Mouse (Mus musculus): ENCODE results near the gene Olfr193. TPM values are rescaled to one million over a fixed set of nuclear protein-coding genes. Genes with fewer than 3 reads are reported as not detected.
"Not testable (repeated sequence)": the region's sequence is repeated elsewhere in the genome, so short reads cannot be mapped to it uniquely, and the experiment has no call there.

Gene Olfr193
- total and polyA plus RNA-seq, 2 experiments from 2014 or later = not detected

- 86% methylated on average over 2 of the region's 2 CpGs for WGBS
- no peak for DNase-seq (ENCODE audit: low spot score)
- H3K4me2 ChIP-seq (ENCODE audit: low read depth, low read length) = no peak overlapping the region
- no peaks in the 10 kb centered on the region for H3K27me3 ChIP-seq (ENCODE audit: insufficient read depth, low read length)
- no peak overlapping the region for H3K4me3 ChIP-seq (ENCODE audit: low read length)
- no peak overlapping the region for H3K9ac ChIP-seq (replicated peaks; ENCODE audit: low read length)
- no peaks in the 10 kb centered on the region for H3K9me3 ChIP-seq (ENCODE audit: low read length)
- H3K36me3 ChIP-seq (ENCODE audit: insufficient read depth, low read length) = no peaks in the 10 kb centered on the region
- H3K4me1 ChIP-seq (ENCODE audit: insufficient read depth, low read length) = no peaks in the 10 kb centered on the region
- no peak overlapping the region for H3K27ac ChIP-seq
- TF ChIP-seq CTCF (IDR thresholded peaks at IDR 0.05; ENCODE audit: low read depth) = no peak
- ATAC-seq = no peak
Measured at GRCm38 (mm10) chr16:59105312-59105711, 6.4 kb downstream of the Olfr193 start.

- H3K4me2 ChIP-seq (ENCODE audit: low read depth, low read length); H3K9me3 ChIP-seq (ENCODE audit: low read length); H3K9ac ChIP-seq (replicated peaks; ENCODE audit: low read length); H3K27me3 ChIP-seq (ENCODE audit: insufficient read depth, low read length); H3K4me1 ChIP-seq (ENCODE audit: insufficient read depth, low read length); DNase-seq (ENCODE audit: low spot score); H3K36me3 ChIP-seq (ENCODE audit: insufficient read depth, low read length); H3K27ac ChIP-seq; H3K4me3 ChIP-seq (ENCODE audit: low read length); ATAC-seq: not testable (repeated sequence)
- 39% methylated on average over 1 of the region's 1 CpGs for WGBS
Measured at GRCm38 (mm10) chr16:59089722-59090121, 22.0 kb downstream of the Olfr193 start, which contains the start of gene Olfr191. Gene Olfr191, minus strand, starts transcription at chr16:59089822.

- H3K27ac ChIP-seq; H3K9ac ChIP-seq (replicated peaks; ENCODE audit: low read length); H3K4me2 ChIP-seq (ENCODE audit: low read depth, low read length); H3K4me1 ChIP-seq (ENCODE audit: insufficient read depth, low read length); H3K36me3 ChIP-seq (ENCODE audit: insufficient read depth, low read length); DNase-seq (ENCODE audit: low spot score); ATAC-seq; H3K27me3 ChIP-seq (ENCODE audit: insufficient read depth, low read length); H3K9me3 ChIP-seq (ENCODE audit: low read length); H3K4me3 ChIP-seq (ENCODE audit: low read length): not testable (repeated sequence)
- WGBS = 77% methylated on average over 2 of the region's 2 CpGs
Measured at GRCm38 (mm10) chr16:59081113-59081512, 30.6 kb downstream of the Olfr193 start.

GRCm38 (mm10) chr16:59077905-59078304 is 33.8 kb downstream of the Olfr193 start, which contains the start of gene Olfr190:
Gene Olfr190, minus strand, starts transcription at chr16:59078005.
- Histone ChIP-seq H3K9me3 (ENCODE audit: low read length) (no peaks in the 10 kb centered on the region), H3K4me1 (ENCODE audit: insufficient read depth, low read length) (no peaks in the 10 kb centered on the region), H3K27ac (no peak within 1 kb of the TSS), H3K36me3 (ENCODE audit: insufficient read depth, low read length) (no peaks in the 10 kb centered on the region), H3K4me3 (ENCODE audit: low read length) (no peak within 1 kb of the TSS), H3K9ac (replicated peaks; ENCODE audit: low read length) (no peak within 1 kb of the TSS), H3K27me3 (ENCODE audit: insufficient read depth, low read length) (no peaks in the 10 kb centered on the region), H3K4me2 (ENCODE audit: low read depth, low read length) (no peak within 1 kb of the TSS)
- DNase-seq (ENCODE audit: low spot score) = no peak
- no peak for TF ChIP-seq CTCF (IDR thresholded peaks at IDR 0.05; ENCODE audit: low read depth)
- ATAC-seq = no peak
- WGBS = 90% methylated on average over 5 of the region's 5 CpGs

- Histone ChIP-seq H3K9ac (replicated peaks; ENCODE audit: low read length) (no peak overlapping the region), H3K36me3 (ENCODE audit: insufficient read depth, low read length) (no peaks in the 10 kb centered on the region), H3K4me3 (ENCODE audit: low read length) (no peak overlapping the region), H3K4me1 (ENCODE audit: insufficient read depth, low read length) (no peaks in the 10 kb centered on the region), H3K4me2 (ENCODE audit: low read depth, low read length) (no peak overlapping the region), H3K27me3 (ENCODE audit: insufficient read depth, low read length) (no peaks in the 10 kb centered on the region), H3K27ac (no peak overlapping the region), H3K9me3 (ENCODE audit: low read length) (no peaks in the 10 kb centered on the region)
- 93% methylated on average over 1 of the region's 1 CpGs for WGBS
- DNase-seq (ENCODE audit: low spot score) (no peak), ATAC-seq (no peak)
- TF ChIP-seq CTCF (IDR thresholded peaks at IDR 0.05; ENCODE audit: low read depth) = no peak
Measured at GRCm38 (mm10) chr16:59073520-59073919, 38.2 kb downstream of the Olfr193 start.

- DNase-seq (ENCODE audit: low spot score) (no peak), ATAC-seq (no peak)
- Histone ChIP-seq H3K27me3 (ENCODE audit: insufficient read depth, low read length) (no peaks in the 10 kb centered on the region), H3K4me3 (ENCODE audit: low read length) (no peak overlapping the region), H3K4me1 (ENCODE audit: insufficient read depth, low read length) (no peaks in the 10 kb centered on the region), H3K4me2 (ENCODE audit: low read depth, low read length) (no peak overlapping the region), H3K27ac (no peak overlapping the region), H3K36me3 (ENCODE audit: insufficient read depth, low read length) (no peaks in the 10 kb centered on the region), H3K9me3 (ENCODE audit: low read length) (no peaks in the 10 kb centered on the region), H3K9ac (replicated peaks; ENCODE audit: low read length) (no peak overlapping the region)
- no peak for TF ChIP-seq CTCF (IDR thresholded peaks at IDR 0.05; ENCODE audit: low read depth)
Measured at GRCm38 (mm10) chr16:59071755-59072154, 39.9 kb downstream of the Olfr193 start.

- not testable (repeated sequence) for H3K4me2 ChIP-seq (ENCODE audit: low read depth, low read length); H3K27me3 ChIP-seq (ENCODE audit: insufficient read depth, low read length); H3K36me3 ChIP-seq (ENCODE audit: insufficient read depth, low read length); H3K4me1 ChIP-seq (ENCODE audit: insufficient read depth, low read length); DNase-seq (ENCODE audit: low spot score); H3K27ac ChIP-seq; H3K4me3 ChIP-seq (ENCODE audit: low read length); H3K9ac ChIP-seq (replicated peaks; ENCODE audit: low read length); H3K9me3 ChIP-seq (ENCODE audit: low read length)
- 70% methylated on average over 3 of the region's 3 CpGs for WGBS
- peak; percentile 70; the same call in 1 of the 2 replicates for ATAC-seq
Measured at GRCm38 (mm10) chr16:59062411-59062810, 49.3 kb downstream of the Olfr193 start.

Other genes with a start within 250 kb of the Olfr193 start
- gene Olfr177, start 237.1 kb downstream of the Olfr193 start, total RNA-seq (2014; rRNA removed) = not detected in 2 replicates
- not detected in 2 replicates for gene Olfr177, start 237.1 kb downstream of the Olfr193 start, polyA plus RNA-seq (2015; fragmentation: Nextera tagmentation; extraction: Ambion mirVana)
- gene Olfr178, start 219.8 kb downstream of the Olfr193 start, total RNA-seq (2014; rRNA removed) = not detected in 2 replicates
- gene Olfr178, start 219.8 kb downstream of the Olfr193 start, polyA plus RNA-seq (2015; fragmentation: Nextera tagmentation; extraction: Ambion mirVana) = not detected in 2 replicates
- gene Olfr181, start 183.1 kb downstream of the Olfr193 start, total RNA-seq (2014; rRNA removed) = not detected in 2 replicates
- gene Olfr181, start 183.1 kb downstream of the Olfr193 start, polyA plus RNA-seq (2015; fragmentation: Nextera tagmentation; extraction: Ambion mirVana) = not detected in 2 replicates
- gene Olfr180, start 182.5 kb downstream of the Olfr193 start, total RNA-seq (2014; rRNA removed) = not detected in 2 replicates
- gene Olfr180, start 182.5 kb downstream of the Olfr193 start, polyA plus RNA-seq (2015; fragmentation: Nextera tagmentation; extraction: Ambion mirVana) = not detected in 2 replicates
- gene Olfr183, start 116.5 kb downstream of the Olfr193 start, total RNA-seq (2014; rRNA removed) = not detected in 2 replicates
- not detected in 2 replicates for gene Olfr183, start 116.5 kb downstream of the Olfr193 start, polyA plus RNA-seq (2015; fragmentation: Nextera tagmentation; extraction: Ambion mirVana)
- gene Olfr186, start 81.6 kb downstream of the Olfr193 start, total RNA-seq (2014; rRNA removed) = not detected in 2 replicates
- not detected in 2 replicates for gene Olfr186, start 81.6 kb downstream of the Olfr193 start, polyA plus RNA-seq (2015; fragmentation: Nextera tagmentation; extraction: Ambion mirVana)
- not detected in 2 replicates for gene Olfr187, start 72.1 kb downstream of the Olfr193 start, total RNA-seq (2014; rRNA removed)
- not detected in 2 replicates for gene Olfr187, start 72.1 kb downstream of the Olfr193 start, polyA plus RNA-seq (2015; fragmentation: Nextera tagmentation; extraction: Ambion mirVana)
- gene Olfr190, start 33.9 kb downstream of the Olfr193 start, total RNA-seq (2014; rRNA removed) = not detected in 2 replicates
- not detected in 2 replicates for gene Olfr190, start 33.9 kb downstream of the Olfr193 start, polyA plus RNA-seq (2015; fragmentation: Nextera tagmentation; extraction: Ambion mirVana)
- not detected in 2 replicates for gene Olfr191, start 22.1 kb downstream of the Olfr193 start, total RNA-seq (2014; rRNA removed)
- not detected in 2 replicates for gene Olfr191, start 22.1 kb downstream of the Olfr193 start, polyA plus RNA-seq (2015; fragmentation: Nextera tagmentation; extraction: Ambion mirVana)
- gene Olfr194, start 9.2 kb upstream of the Olfr193 start, total RNA-seq (2014; rRNA removed) = not detected in 2 replicates
- not detected in 2 replicates for gene Olfr194, start 9.2 kb upstream of the Olfr193 start, polyA plus RNA-seq (2015; fragmentation: Nextera tagmentation; extraction: Ambion mirVana)
- not detected in 2 replicates for gene Olfr195, start 35.2 kb upstream of the Olfr193 start, total RNA-seq (2014; rRNA removed)
- not detected in 2 replicates for gene Olfr195, start 35.2 kb upstream of the Olfr193 start, polyA plus RNA-seq (2015; fragmentation: Nextera tagmentation; extraction: Ambion mirVana)
- not detected in 2 replicates for gene Olfr196, start 58.6 kb upstream of the Olfr193 start, total RNA-seq (2014; rRNA removed)
- gene Olfr196, start 58.6 kb upstream of the Olfr193 start, polyA plus RNA-seq (2015; fragmentation: Nextera tagmentation; extraction: Ambion mirVana) = not detected in 2 replicates
- not detected in 2 replicates for gene Olfr198, start 91.7 kb upstream of the Olfr193 start, total RNA-seq (2014; rRNA removed)
- not detected in 2 replicates for gene Olfr198, start 91.7 kb upstream of the Olfr193 start, polyA plus RNA-seq (2015; fragmentation: Nextera tagmentation; extraction: Ambion mirVana)
- not detected in 2 replicates for gene Olfr199, start 107.9 kb upstream of the Olfr193 start, total RNA-seq (2014; rRNA removed)
- not detected in 2 replicates for gene Olfr199, start 107.9 kb upstream of the Olfr193 start, polyA plus RNA-seq (2015; fragmentation: Nextera tagmentation; extraction: Ambion mirVana)
- gene Olfr201, start 160.8 kb upstream of the Olfr193 start, total RNA-seq (2014; rRNA removed) = not detected in 2 replicates
- gene Olfr201, start 160.8 kb upstream of the Olfr193 start, polyA plus RNA-seq (2015; fragmentation: Nextera tagmentation; extraction: Ambion mirVana) = not detected in 2 replicates
- gene Olfr202, start 174.9 kb upstream of the Olfr193 start, total RNA-seq (2014; rRNA removed) = not detected in 2 replicates
- gene Olfr202, start 174.9 kb upstream of the Olfr193 start, polyA plus RNA-seq (2015; fragmentation: Nextera tagmentation; extraction: Ambion mirVana) = not detected in 2 replicates
- not detected in 2 replicates for gene Olfr203, start 187.0 kb upstream of the Olfr193 start, total RNA-seq (2014; rRNA removed)
- not detected in 2 replicates for gene Olfr203, start 187.0 kb upstream of the Olfr193 start, polyA plus RNA-seq (2015; fragmentation: Nextera tagmentation; extraction: Ambion mirVana)
- gene Olfr204, start 206.4 kb upstream of the Olfr193 start, total RNA-seq (2014; rRNA removed) = not detected in 2 replicates
- not detected in 2 replicates for gene Olfr204, start 206.4 kb upstream of the Olfr193 start, polyA plus RNA-seq (2015; fragmentation: Nextera tagmentation; extraction: Ambion mirVana)
- gene Olfr205, start 219.3 kb upstream of the Olfr193 start, total RNA-seq (2014; rRNA removed) = not detected in 2 replicates
- not detected in 2 replicates for gene Olfr205, start 219.3 kb upstream of the Olfr193 start, polyA plus RNA-seq (2015; fragmentation: Nextera tagmentation; extraction: Ambion mirVana)
- not detected in 2 replicates for gene Olfr206, start 237.4 kb upstream of the Olfr193 start, total RNA-seq (2014; rRNA removed)
- not detected in 2 replicates for gene Olfr206, start 237.4 kb upstream of the Olfr193 start, polyA plus RNA-seq (2015; fragmentation: Nextera tagmentation; extraction: Ambion mirVana)